Mouse (Mus musculus) lung, adult 18-20 months (tissue): Measurements from ENCODE around the gene Nrarp.

Experiments
- DNase-seq, 2 experiments: peaks; one replicate each; pipeline ENCODE4 v3.0.0; 2022; ENCODE audit warnings: mixed read lengths in 2 of 2

Gene Nrarp

GRCm38 (mm10) chr2:25196172-25196954, 15.8 kb downstream of the Nrarp start, which contains the start of gene Tor4a:
TSS of gene Tor4a (minus strand) at chr2:25196886.
- DNase-seq, result peak; percentile 93 to 94

- DNase-seq, result peak; percentile 64 to 71
These were observed 16.6 kb downstream of the Nrarp start for GRCm38 (mm10) chr2:25197191-25197590.

DNA sequence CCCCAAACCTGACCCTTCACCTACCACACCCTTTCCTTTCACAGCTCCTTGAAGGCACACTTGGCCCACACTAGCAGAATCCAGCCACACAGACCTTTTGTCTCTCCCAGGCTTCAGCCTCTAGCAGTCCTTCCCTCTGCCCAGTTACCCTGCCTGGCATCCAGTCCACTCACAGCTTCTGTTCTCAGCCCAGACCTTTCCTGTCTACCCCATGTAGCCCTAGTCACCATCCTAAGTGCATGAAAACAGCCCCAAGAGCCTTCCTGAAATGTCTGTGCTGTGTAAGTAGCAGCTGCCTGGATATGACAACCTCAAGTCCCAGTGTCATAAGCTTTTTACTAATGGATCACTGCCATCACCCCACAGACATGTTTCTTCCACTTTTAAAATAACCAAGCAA, 17.4 kb downstream of the Nrarp start:
- peak in 1 of 2 experiments; percentile 25 for DNase-seq

- DNase-seq, result no peak
These were observed 20.1 kb downstream of the Nrarp start for GRCm38 (mm10) chr2:25200631-25201030.

DNA sequence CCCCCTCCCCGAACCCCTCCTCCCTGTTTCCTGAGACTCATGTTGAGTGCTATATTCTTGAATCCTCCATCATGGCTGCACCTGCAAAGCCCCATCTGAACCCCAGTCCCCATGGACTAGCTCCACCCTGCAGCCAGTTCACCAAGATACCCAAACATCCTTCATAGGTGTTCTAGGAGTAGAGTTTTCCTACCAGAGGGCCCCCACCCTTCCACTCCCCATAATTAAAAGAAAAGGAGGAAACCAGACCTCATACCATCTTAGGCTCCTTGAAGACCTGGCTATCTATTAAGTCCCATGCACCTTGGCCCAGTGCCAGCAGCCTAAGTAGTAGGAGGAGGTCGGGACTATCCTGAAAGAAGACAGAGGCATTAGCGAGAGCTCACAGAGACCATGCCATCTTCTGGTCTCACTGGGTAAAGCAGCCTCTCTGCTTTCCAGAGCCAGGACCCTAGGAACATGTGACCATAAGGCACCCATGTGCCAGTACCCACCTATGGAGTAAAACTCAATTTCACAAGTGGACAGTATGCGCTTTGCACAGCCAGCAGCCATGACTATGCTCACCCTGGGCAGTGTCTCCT, 23.2 kb downstream of the Nrarp start:
- DNase-seq, result no peak

GRCm38 (mm10) chr2:25207593-25207992, 27.0 kb downstream of the Nrarp start:
- DNase-seq, result no peak

GRCm38 (mm10) chr2:25210686-25211085, 30.1 kb downstream of the Nrarp start:
- peak in 1 of 2 experiments; percentile 15 for DNase-seq

- peak; percentile 92 to 95 for DNase-seq
These were observed 30.6 kb downstream of the Nrarp start, which contains the start of gene Nelfb for GRCm38 (mm10) chr2:25211121-25211670. TSS of gene Nelfb (minus strand) at chr2:25211489.

GRCm38 (mm10) chr2:25213266-25213865, 32.8 kb downstream of the Nrarp start:
- no peak for DNase-seq

- DNase-seq, result no peak
These were observed 33.9 kb downstream of the Nrarp start, which contains the start of gene Stpg3 for GRCm38 (mm10) chr2:25214444-25214843. TSS of gene Stpg3 (minus strand) at chr2:25214637.

- no peak for DNase-seq
These were observed 37.1 kb downstream of the Nrarp start for GRCm38 (mm10) chr2:25217666-25218065.

- no peak for DNase-seq
These were observed 37.9 kb downstream of the Nrarp start, which contains the start of gene Fam166a for GRCm38 (mm10) chr2:25218445-25218844. TSS of gene Fam166a (plus strand) at chr2:25218745.

DNA sequence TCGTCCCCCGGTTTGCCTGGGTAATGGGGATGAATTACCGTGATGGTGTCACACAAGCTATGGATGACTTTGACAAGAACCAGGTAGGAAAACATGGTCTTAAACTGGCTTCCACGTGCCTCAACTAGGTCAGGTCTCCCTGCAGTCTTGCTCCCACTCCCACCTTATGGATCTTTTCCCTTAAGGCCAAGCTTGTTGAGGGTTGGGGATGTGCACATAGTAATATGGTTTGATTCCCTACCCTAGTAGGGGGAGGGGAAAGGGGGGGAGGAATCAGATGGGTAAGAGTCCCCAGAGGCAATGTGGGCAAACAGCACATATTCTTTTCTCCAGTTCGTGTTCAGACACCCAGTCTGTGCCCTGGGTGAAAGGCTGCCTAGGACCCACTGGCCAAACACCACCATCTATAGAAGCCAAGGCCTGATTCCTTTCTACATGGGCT, 40.8 kb downstream of the Nrarp start:
- DNase-seq, result no peak

DNA sequence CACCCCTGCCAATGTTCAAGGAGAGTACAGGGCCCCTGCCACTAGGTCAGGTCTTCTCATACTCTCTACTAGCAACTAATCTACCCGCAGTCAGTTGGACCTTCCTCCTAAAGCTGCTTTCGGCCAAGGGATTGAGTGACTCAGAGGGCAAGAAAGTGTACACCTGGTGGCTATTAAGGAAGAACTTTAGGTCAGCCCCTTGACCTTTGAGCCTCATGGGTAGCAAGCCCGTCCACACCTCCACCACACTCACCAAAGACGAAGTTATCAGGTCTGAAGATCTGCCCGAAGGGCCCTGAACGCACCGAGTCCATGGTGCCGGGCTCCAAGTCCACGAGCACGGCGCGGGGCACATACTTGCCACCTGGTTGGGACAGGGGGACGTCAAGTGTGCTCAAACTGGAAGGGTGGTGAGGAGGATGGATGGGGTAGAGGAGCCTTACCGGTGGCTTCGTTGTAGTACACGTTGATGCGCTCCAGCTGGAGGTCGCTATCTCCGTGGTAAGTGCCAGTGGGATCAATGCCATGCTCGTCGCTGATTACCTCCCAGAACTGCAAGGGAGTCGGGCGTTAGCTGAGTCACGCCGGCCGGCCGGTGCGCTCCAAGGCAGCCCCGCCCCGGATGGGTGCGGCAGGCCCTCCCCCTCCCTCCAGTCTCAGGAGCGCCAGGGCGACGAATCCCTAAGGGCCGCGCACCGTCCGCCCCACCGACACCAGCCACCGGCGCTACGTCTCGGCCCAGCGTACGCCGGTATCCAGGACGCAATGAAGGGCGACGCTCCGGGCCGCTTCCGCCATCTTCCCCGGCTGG, 43.3 kb downstream of the Nrarp start:
- peak; percentile 89 to 92 for DNase-seq

- DNase-seq, result no peak
These were observed 43.9 kb downstream of the Nrarp start, which contains the start of gene Tubb4b for GRCm38 (mm10) chr2:25224492-25224765. TSS of gene Tubb4b (minus strand) at chr2:25224702.

DNA sequence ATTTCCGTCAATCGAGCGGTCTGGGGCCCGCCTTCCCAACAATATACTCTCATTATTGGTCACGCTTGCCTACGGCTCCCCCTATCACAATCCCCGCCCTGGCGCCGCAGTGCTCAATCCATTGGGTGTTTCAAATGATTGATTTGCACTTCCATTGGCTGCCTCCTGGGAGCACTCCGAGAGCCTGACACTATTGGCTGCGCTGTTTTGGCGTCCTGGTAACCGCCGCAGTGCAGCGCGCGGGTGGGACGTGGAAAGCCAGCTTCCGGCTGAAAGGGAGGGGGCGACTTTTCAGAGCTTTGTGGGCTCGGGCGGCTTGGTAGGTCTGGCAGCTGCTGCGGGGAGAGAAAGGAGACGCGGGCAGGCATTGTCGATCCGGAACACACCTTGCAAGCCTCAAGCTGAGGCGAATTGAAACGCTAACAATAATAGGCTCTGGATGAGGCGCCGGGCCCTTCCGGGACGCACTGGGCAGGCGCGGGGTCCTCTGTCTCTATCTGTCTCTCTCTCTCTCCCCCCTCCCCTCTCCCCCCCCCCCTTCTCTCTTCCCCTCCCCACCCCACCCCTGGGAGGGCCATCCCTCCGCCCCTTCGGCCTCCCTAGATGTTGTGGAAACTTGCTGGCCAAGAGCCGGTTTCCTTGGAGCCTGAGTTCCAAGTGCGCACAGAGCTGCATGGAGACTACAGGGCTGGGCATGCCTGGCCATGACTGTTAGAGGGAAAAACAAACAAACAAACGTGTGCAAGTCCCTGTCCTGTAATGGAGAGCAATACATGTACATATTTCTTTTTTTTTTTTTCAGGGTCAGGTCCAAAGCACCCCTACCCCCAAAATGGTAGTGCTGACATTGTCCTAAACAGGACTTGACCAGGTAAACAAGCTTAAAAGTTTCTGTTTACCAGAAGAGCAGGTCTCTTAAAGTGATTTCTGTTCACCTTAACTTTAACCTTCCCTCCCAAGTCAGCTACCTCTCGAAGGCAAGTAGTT, 44.5 kb downstream of the Nrarp start:
- DNase-seq, result peak; percentile 100

DNA sequence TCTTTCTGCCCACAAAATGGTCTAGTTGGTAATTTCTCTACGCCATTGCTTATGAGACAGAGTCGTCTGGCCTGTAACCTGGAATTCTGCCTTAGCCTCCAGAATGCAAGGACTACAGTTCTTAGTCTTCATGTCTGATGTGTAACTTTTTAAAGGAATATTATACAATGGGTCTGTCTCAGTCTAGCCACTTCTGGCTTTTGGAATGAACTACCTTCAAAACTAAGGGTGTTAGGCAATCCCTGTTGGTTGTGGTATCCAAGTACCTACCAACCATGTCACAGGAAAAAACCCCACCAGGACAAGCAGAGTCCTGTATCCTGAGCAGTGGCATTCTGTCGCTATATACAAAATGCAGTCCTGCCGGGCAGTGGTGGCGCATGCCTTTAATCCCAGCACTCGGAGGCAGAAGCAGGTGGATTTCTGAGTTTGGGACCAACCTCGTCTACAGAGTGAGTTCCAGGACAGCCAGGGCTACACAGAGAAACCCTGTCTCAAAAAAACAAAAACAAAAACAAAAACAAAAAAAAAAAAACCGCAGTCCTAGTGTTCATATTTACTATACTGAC, 45.3 kb downstream of the Nrarp start:
- peak in 1 of 2 experiments; percentile 19 for DNase-seq

DNA sequence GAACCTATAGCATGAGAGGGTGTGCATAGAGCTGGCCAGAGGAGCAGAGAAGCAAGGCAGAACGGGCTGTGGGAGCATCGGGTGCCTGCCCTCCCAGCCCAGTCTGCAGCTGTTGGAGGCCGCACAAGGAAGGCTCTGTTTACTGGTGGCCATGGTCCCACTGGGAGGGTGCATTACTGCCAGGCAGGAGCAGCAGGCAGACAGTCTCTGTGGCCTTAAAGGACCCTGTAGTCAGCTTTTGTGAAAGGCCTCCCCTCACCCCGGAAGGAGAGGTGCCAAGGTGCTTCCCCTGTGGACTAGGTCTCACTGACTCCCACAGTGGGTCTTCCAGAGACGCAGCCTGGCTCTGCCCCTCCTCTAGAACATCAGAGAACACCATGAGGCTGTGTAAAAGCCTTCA, 46.3 kb downstream of the Nrarp start:
- DNase-seq, result no peak

GRCm38 (mm10) chr2:25227406-25227805, 46.8 kb downstream of the Nrarp start:
- no peak for DNase-seq

GRCm38 (mm10) chr2:25228431-25228889, 47.9 kb downstream of the Nrarp start:
- DNase-seq, result peak; percentile 90 to 94
